Mouse (Mus musculus): ENCODE data around the gene Nxf1. TPM values are rescaled to one million over a fixed set of nuclear protein-coding genes. Genes with fewer than 3 reads are reported as not detected.

Nxf1 gene
- polyA plus RNA-seq, 1 experiment, result 174 TPM

- Histone ChIP-seq H3K4me1 (ENCODE audit: control insufficient read depth, insufficient read depth, low read length) (peaks cover 9% of the 10 kb centered on the region), H3K36me3 (ENCODE audit: control insufficient read depth, insufficient read depth, low read length) (peaks cover 3% of the 10 kb centered on the region; the same call in 1 of the 2 replicates), H3K27me3 (ENCODE audit: control insufficient read depth, insufficient read depth, low read length) (no peaks in the 10 kb centered on the region), H3K4me3 (ENCODE audit: control insufficient read depth, low read depth, low read length) (no peak overlapping the region), H3K27ac (ENCODE audit: control insufficient read depth, insufficient read depth, low read depth, low read length) (no peak overlapping the region)
- TF ChIP-seq CTCF (IDR thresholded peaks at IDR 0.05; ENCODE audit: control insufficient read depth, insufficient read depth, insufficient replicate concordance, low read depth, low read length) (no peak), POLR2A (IDR thresholded peaks at IDR 0.05; ENCODE audit: control insufficient read depth, low read depth, low read length) (no peak)
Measured at GRCm38 (mm10) chr19:8790171-8790570, 33.3 kb downstream of the Nxf1 start.

GRCm38 (mm10) chr19:8798264-8798946, 41.5 kb downstream of the Nxf1 start, which contains the start of gene Polr2g:
Gene Polr2g (minus strand): TSS chr19:8798577.
- Histone ChIP-seq H3K27ac (ENCODE audit: control insufficient read depth, insufficient read depth, low read depth, low read length) (peak within 1 kb of the TSS; percentile 76), H3K4me1 (ENCODE audit: control insufficient read depth, insufficient read depth, low read length) (peaks cover 7% of the 10 kb centered on the region), H3K4me3 (ENCODE audit: control insufficient read depth, low read depth, low read length) (peak within 1 kb of the TSS; percentile 88), H3K27me3 (ENCODE audit: control insufficient read depth, insufficient read depth, low read length) (no peaks in the 10 kb centered on the region), H3K36me3 (ENCODE audit: control insufficient read depth, insufficient read depth, low read length) (peaks cover 3% of the 10 kb centered on the region; the same call in 1 of the 2 replicates)
- TF ChIP-seq POLR2A (IDR thresholded peaks at IDR 0.05; ENCODE audit: control insufficient read depth, low read depth, low read length) (peak; percentile 79), CTCF (IDR thresholded peaks at IDR 0.05; ENCODE audit: control insufficient read depth, insufficient read depth, insufficient replicate concordance, low read depth, low read length) (no peak)

- TF ChIP-seq CTCF (IDR thresholded peaks at IDR 0.05; ENCODE audit: control insufficient read depth, insufficient read depth, insufficient replicate concordance, low read depth, low read length) (no peak), POLR2A (IDR thresholded peaks at IDR 0.05; ENCODE audit: control insufficient read depth, low read depth, low read length) (no peak)
- Histone ChIP-seq H3K27me3 (ENCODE audit: control insufficient read depth, insufficient read depth, low read length) (no peaks in the 10 kb centered on the region), H3K4me1 (ENCODE audit: control insufficient read depth, insufficient read depth, low read length) (peaks cover 7% of the 10 kb centered on the region), H3K4me3 (ENCODE audit: control insufficient read depth, low read depth, low read length) (no peak overlapping the region), H3K36me3 (ENCODE audit: control insufficient read depth, insufficient read depth, low read length) (peaks cover 2% of the 10 kb centered on the region; the same call in 1 of the 2 replicates), H3K27ac (ENCODE audit: control insufficient read depth, insufficient read depth, low read depth, low read length) (no peak overlapping the region)
Measured at GRCm38 (mm10) chr19:8798947-8799315, 42.1 kb downstream of the Nxf1 start.

- H3K4me3 ChIP-seq (ENCODE audit: control insufficient read depth, low read depth, low read length), result peak within 1 kb of the TSS; percentile 98
- TF ChIP-seq CTCF (IDR thresholded peaks at IDR 0.05; ENCODE audit: control insufficient read depth, insufficient read depth, insufficient replicate concordance, low read depth, low read length) (no peak), POLR2A (IDR thresholded peaks at IDR 0.05; ENCODE audit: control insufficient read depth, low read depth, low read length) (peak; percentile 55)
Measured at GRCm38 (mm10) chr19:8802130-8802821, 45.4 kb downstream of the Nxf1 start, which contains the start of gene Zbtb3. Gene Zbtb3 (plus strand): TSS chr19:8802555.

GRCm38 (mm10) chr19:8803204-8803780, 46.4 kb downstream of the Nxf1 start:
- TF ChIP-seq POLR2A (IDR thresholded peaks at IDR 0.05; ENCODE audit: control insufficient read depth, low read depth, low read length), result no peak
- TF ChIP-seq CTCF (IDR thresholded peaks at IDR 0.05; ENCODE audit: control insufficient read depth, insufficient read depth, insufficient replicate concordance, low read depth, low read length), result no peak
- Histone ChIP-seq H3K4me1 (ENCODE audit: control insufficient read depth, insufficient read depth, low read length) (peaks cover 7% of the 10 kb centered on the region), H3K27me3 (ENCODE audit: control insufficient read depth, insufficient read depth, low read length) (no peaks in the 10 kb centered on the region), H3K27ac (ENCODE audit: control insufficient read depth, insufficient read depth, low read depth, low read length) (peak overlapping the region; percentile 98), H3K4me3 (ENCODE audit: control insufficient read depth, low read depth, low read length) (peak overlapping the region; percentile 98), H3K36me3 (ENCODE audit: control insufficient read depth, insufficient read depth, low read length) (no peaks in the 10 kb centered on the region)

More at GRCm38 (mm10) chr19:8802130-8802821, 45.4 kb downstream of the Nxf1 start, which contains the start of gene Zbtb3:
- no peaks in the 10 kb centered on the region for H3K36me3 ChIP-seq (ENCODE audit: control insufficient read depth, insufficient read depth, low read length)
- peak within 1 kb of the TSS; percentile 98 for H3K27ac ChIP-seq (ENCODE audit: control insufficient read depth, insufficient read depth, low read depth, low read length)
- H3K4me1 ChIP-seq (ENCODE audit: control insufficient read depth, insufficient read depth, low read length), result peaks cover 7% of the 10 kb centered on the region
- H3K27me3 ChIP-seq (ENCODE audit: control insufficient read depth, insufficient read depth, low read length), result no peaks in the 10 kb centered on the region

GRCm38 (mm10) chr19:8803879-8804660, 47.2 kb downstream of the Nxf1 start:
- Histone ChIP-seq H3K36me3 (ENCODE audit: control insufficient read depth, insufficient read depth, low read length) (no peaks in the 10 kb centered on the region), H3K4me1 (ENCODE audit: control insufficient read depth, insufficient read depth, low read length) (peaks cover 7% of the 10 kb centered on the region), H3K27ac (ENCODE audit: control insufficient read depth, insufficient read depth, low read depth, low read length) (no peak overlapping the region), H3K4me3 (ENCODE audit: control insufficient read depth, low read depth, low read length) (peak overlapping the region; percentile 98), H3K27me3 (ENCODE audit: control insufficient read depth, insufficient read depth, low read length) (no peaks in the 10 kb centered on the region)
- TF ChIP-seq POLR2A (IDR thresholded peaks at IDR 0.05; ENCODE audit: control insufficient read depth, low read depth, low read length) (peak; percentile 19; the same call in 1 of the 2 replicates), CTCF (IDR thresholded peaks at IDR 0.05; ENCODE audit: control insufficient read depth, insufficient read depth, insufficient replicate concordance, low read depth, low read length) (no peak)
